Mouse (Mus musculus) neural tube, embryonic 15.5 days (tissue): ENCODE data around the gene Col27a1. TPM values are rescaled to one million over a fixed set of nuclear protein-coding genes. Genes with fewer than 3 reads are reported as not detected.

Source experiments
- ATAC-seq: fragments of 200-750 bp; cut with Nextera tagmentation; 2 replicates; pipeline ENCODE4 v1.8.0; 2017; ENCODE audit warnings: mild to moderate bottlenecking, moderate TSS enrichment, moderate library complexity; ENCODE audit not compliant: low FRiP score
- H3K27ac ChIP-seq: fragments of 300-500 bp; sonication (generic); replicated peaks from 2 replicates; pipeline ENCODE4 v1.5.1; 2015; ENCODE audit warnings: mild to moderate bottlenecking, inconsistent platforms
- H3K27me3 ChIP-seq: fragments of 300-500 bp; sonication (generic); replicated peaks from 2 replicates; pipeline ENCODE4 v1.6.1; 2015; ENCODE audit warnings: inconsistent platforms
- H3K36me3 ChIP-seq: fragments of 300-500 bp; sonication (generic); 2 replicates; pipeline ENCODE4 v1.6.1; 2015; ENCODE audit warnings: inconsistent platforms
- H3K4me1 ChIP-seq: fragments of 300-500 bp; sonication (generic); 2 replicates; pipeline ENCODE4 v1.6.1; 2015; ENCODE audit warnings: inconsistent platforms
- H3K4me2 ChIP-seq: fragments of 300-500 bp; sonication (generic); 2 replicates; pipeline ENCODE4 v1.6.1; 2015; ENCODE audit warnings: inconsistent platforms, mild to moderate bottlenecking, moderate library complexity
- H3K4me3 ChIP-seq: fragments of 300-500 bp; sonication (generic); replicated peaks from 2 replicates; pipeline ENCODE4 v1.5.1; 2015; ENCODE audit warnings: mild to moderate bottlenecking, inconsistent platforms
- H3K9ac ChIP-seq: fragments of 300-500 bp; sonication (generic); replicated peaks from 2 replicates; pipeline ENCODE4 v1.6.1; 2015; ENCODE audit warnings: mild to moderate bottlenecking, inconsistent platforms
- H3K9me3 ChIP-seq: fragments of 300-500 bp; sonication (generic); replicated peaks from 2 replicates; pipeline ENCODE4 v1.6.1; 2016; ENCODE audit warnings: inconsistent platforms
- WGBS: fragments of 180-500 bp; shearing (Covaris S2); methylation state at CpG from one replicate; pipeline ENCODE4 v1.1.7; 2015; ENCODE audit warnings: mixed read lengths; 5-methylcytosine and 5-hydroxymethylcytosine counted together
- polyA plus RNA-seq: library from polyadenylated mRNA; unstranded; fragments of >200 nt; fragmentation: Nextera tagmentation; extraction: Ambion mirVana; gene quantifications from 2 replicates; pipeline ENCODE4 v1.2.1, GENCODE M21; 2015

Gene Col27a1
- polyA plus RNA-seq, 1 experiment from 2014 or later = 2.8 TPM

GRCm38 (mm10) chr4:63266276-63266675, 52.5 kb downstream of the Col27a1 start:
- no peaks in the 10 kb centered on the region for H3K36me3 ChIP-seq
- no peaks in the 10 kb centered on the region for H3K9me3 ChIP-seq
- 87% methylated on average over 6 of the region's 6 CpGs for WGBS
- H3K27me3 ChIP-seq = no peaks in the 10 kb centered on the region
- H3K4me3 ChIP-seq = no peak overlapping the region
- no peak overlapping the region for H3K4me2 ChIP-seq
- H3K9ac ChIP-seq = no peak overlapping the region
- H3K27ac ChIP-seq = no peak overlapping the region
- H3K4me1 ChIP-seq = no peaks in the 10 kb centered on the region
- no peak for ATAC-seq

- Histone ChIP-seq H3K9ac (no peak overlapping the region), H3K27me3 (no peaks in the 10 kb centered on the region), H3K36me3 (no peaks in the 10 kb centered on the region), H3K9me3 (no peaks in the 10 kb centered on the region), H3K27ac (no peak overlapping the region), H3K4me3 (no peak overlapping the region), H3K4me2 (no peak overlapping the region), H3K4me1 (no peaks in the 10 kb centered on the region)
- no peak for ATAC-seq
- WGBS = 96% methylated on average over 4 of the region's 4 CpGs
Measured at GRCm38 (mm10) chr4:63267121-63267520, 53.3 kb downstream of the Col27a1 start.

GRCm38 (mm10) chr4:63267586-63267985, 53.8 kb downstream of the Col27a1 start:
- Histone ChIP-seq H3K4me3 (no peak overlapping the region), H3K36me3 (no peaks in the 10 kb centered on the region), H3K9ac (no peak overlapping the region), H3K4me1 (no peaks in the 10 kb centered on the region), H3K9me3 (no peaks in the 10 kb centered on the region), H3K27me3 (no peaks in the 10 kb centered on the region), H3K4me2 (no peak overlapping the region), H3K27ac (no peak overlapping the region)
- WGBS = 83% methylated on average over 1 of the region's 1 CpGs
- ATAC-seq = no peak

- Histone ChIP-seq H3K27me3 (no peaks in the 10 kb centered on the region), H3K4me2 (no peak overlapping the region), H3K4me3 (no peak overlapping the region), H3K9me3 (no peaks in the 10 kb centered on the region), H3K36me3 (no peaks in the 10 kb centered on the region), H3K27ac (no peak overlapping the region), H3K9ac (no peak overlapping the region), H3K4me1 (no peaks in the 10 kb centered on the region)
- no peak for ATAC-seq
- WGBS = 63% methylated on average over 4 of the region's 4 CpGs
Measured at GRCm38 (mm10) chr4:63268777-63269176, 55.0 kb downstream of the Col27a1 start.

GRCm38 (mm10) chr4:63274516-63274915, 60.7 kb downstream of the Col27a1 start:
- Histone ChIP-seq H3K9me3 (no peaks in the 10 kb centered on the region), H3K4me3 (no peak overlapping the region), H3K27ac (no peak overlapping the region), H3K4me1 (peaks cover 7% of the 10 kb centered on the region; the same call in 1 of the 2 replicates), H3K9ac (no peak overlapping the region), H3K27me3 (no peaks in the 10 kb centered on the region), H3K36me3 (no peaks in the 10 kb centered on the region), H3K4me2 (no peak overlapping the region)
- no peak for ATAC-seq
- WGBS = 80% methylated on average over 1 of the region's 1 CpGs

- Histone ChIP-seq H3K9me3 (no peaks in the 10 kb centered on the region), H3K27me3 (no peaks in the 10 kb centered on the region), H3K4me3 (no peak overlapping the region), H3K4me2 (no peak overlapping the region), H3K9ac (0 out of 2 replicates have a peak overlapping the region, but pooled peaks have one; percentile 7), H3K27ac (no peak overlapping the region), H3K4me1 (peaks cover 7% of the 10 kb centered on the region; the same call in 1 of the 2 replicates), H3K36me3 (no peaks in the 10 kb centered on the region)
- ATAC-seq = 0 out of 2 replicates have a peak, but pooled peaks have one; percentile 61
- WGBS = 59% methylated on average over 8 of the region's 8 CpGs
Measured at GRCm38 (mm10) chr4:63275251-63275650, 61.4 kb downstream of the Col27a1 start.

GRCm38 (mm10) chr4:63276571-63276970, 62.8 kb downstream of the Col27a1 start:
- Histone ChIP-seq H3K4me3 (no peak overlapping the region), H3K27me3 (no peaks in the 10 kb centered on the region), H3K9ac (no peak overlapping the region), H3K4me1 (peaks cover 8% of the 10 kb centered on the region; the same call in 1 of the 2 replicates), H3K36me3 (no peaks in the 10 kb centered on the region), H3K9me3 (no peaks in the 10 kb centered on the region), H3K4me2 (no peak overlapping the region), H3K27ac (no peak overlapping the region)
- WGBS = 88% methylated on average over 1 of the region's 1 CpGs
- no peak for ATAC-seq

- Histone ChIP-seq H3K27ac (no peak overlapping the region), H3K4me1 (peaks cover 9% of the 10 kb centered on the region; the same call in 1 of the 2 replicates), H3K9me3 (no peaks in the 10 kb centered on the region), H3K36me3 (no peaks in the 10 kb centered on the region), H3K4me3 (no peak overlapping the region), H3K27me3 (no peaks in the 10 kb centered on the region), H3K4me2 (no peak overlapping the region), H3K9ac (no peak overlapping the region)
- WGBS = 86% methylated on average over 7 of the region's 7 CpGs
- no peak for ATAC-seq
Measured at GRCm38 (mm10) chr4:63278821-63279220, 65.0 kb downstream of the Col27a1 start.

- no peaks in the 10 kb centered on the region for H3K27me3 ChIP-seq
- no peak overlapping the region for H3K27ac ChIP-seq
- ATAC-seq = no peak
- no peaks in the 10 kb centered on the region for H3K9me3 ChIP-seq
- WGBS = 84% methylated on average over 6 of the region's 6 CpGs
- H3K4me3 ChIP-seq = no peak overlapping the region
- peaks cover 3% of the 10 kb centered on the region; the same call in 1 of the 2 replicates for H3K4me1 ChIP-seq
- no peak overlapping the region for H3K4me2 ChIP-seq
- H3K9ac ChIP-seq = no peak overlapping the region
- H3K36me3 ChIP-seq = no peaks in the 10 kb centered on the region
Measured at GRCm38 (mm10) chr4:63281694-63282093, 67.9 kb downstream of the Col27a1 start.

GRCm38 (mm10) chr4:63283319-63283718, 69.5 kb downstream of the Col27a1 start:
- no peak overlapping the region for H3K27ac ChIP-seq
- no peak for ATAC-seq
- H3K4me2 ChIP-seq = no peak overlapping the region
- H3K9me3 ChIP-seq = no peaks in the 10 kb centered on the region
- no peak overlapping the region for H3K9ac ChIP-seq
- H3K4me1 ChIP-seq = peaks cover 3% of the 10 kb centered on the region; the same call in 1 of the 2 replicates
- H3K4me3 ChIP-seq = no peak overlapping the region
- H3K36me3 ChIP-seq = no peaks in the 10 kb centered on the region
- H3K27me3 ChIP-seq = no peaks in the 10 kb centered on the region
- WGBS = 92% methylated on average over 5 of the region's 5 CpGs

GRCm38 (mm10) chr4:63286034-63286433, 72.2 kb downstream of the Col27a1 start:
- Histone ChIP-seq H3K9ac (no peak overlapping the region), H3K9me3 (no peaks in the 10 kb centered on the region), H3K27me3 (no peaks in the 10 kb centered on the region), H3K27ac (no peak overlapping the region), H3K4me3 (no peak overlapping the region), H3K36me3 (no peaks in the 10 kb centered on the region), H3K4me1 (peaks cover 19% of the 10 kb centered on the region), H3K4me2 (no peak overlapping the region)
- 91% methylated on average over 4 of the region's 4 CpGs for WGBS
- ATAC-seq = no peak

GRCm38 (mm10) chr4:63288497-63288896, 74.7 kb downstream of the Col27a1 start:
- H3K27ac ChIP-seq = no peak overlapping the region
- ATAC-seq = no peak
- no peak overlapping the region for H3K9ac ChIP-seq
- H3K36me3 ChIP-seq = no peaks in the 10 kb centered on the region
- H3K4me1 ChIP-seq = peaks cover 26% of the 10 kb centered on the region
- no peaks in the 10 kb centered on the region for H3K9me3 ChIP-seq
- no peak overlapping the region for H3K4me3 ChIP-seq
- WGBS = 89% methylated on average over 5 of the region's 5 CpGs
- no peak overlapping the region for H3K4me2 ChIP-seq
- no peaks in the 10 kb centered on the region for H3K27me3 ChIP-seq
